Mouse (Mus musculus) C2C12 (cell line): ENCODE data around the gene Clec4a1. TPM values are rescaled to one million over a fixed set of nuclear protein-coding genes. Genes with fewer than 3 reads are reported as not detected.

ENCODE experiments used
- H3K27me3 ChIP-seq: one replicate; pipeline ENCODE4 v1.6.1; 2011; ENCODE audit not compliant: control insufficient read depth, insufficient read depth, insufficient read length
- H3K36me3 ChIP-seq: one replicate; pipeline ENCODE4 v1.6.1; 2011; ENCODE audit not compliant: control insufficient read depth, insufficient read depth
- H3K4me3 ChIP-seq: one replicate; pipeline ENCODE4 v1.5.1; 2011; ENCODE audit warnings: mild to moderate bottlenecking, control low read depth; ENCODE audit not compliant: poor library complexity, insufficient read depth, severe bottlenecking
- H3K79me2 ChIP-seq: one replicate; pipeline ENCODE4 v1.6.1; 2011; ENCODE audit not compliant: control insufficient read depth, insufficient read depth
- H3K79me3 ChIP-seq: one replicate; pipeline ENCODE4 v1.6.1; 2011; ENCODE audit warnings: low read depth, control low read depth
- H3ac ChIP-seq: one replicate; pipeline ENCODE3; 2011; ENCODE audit warnings: low read depth; ENCODE audit not compliant: control insufficient read depth, insufficient read length
- CEBPB ChIP-seq: IDR thresholded peaks from one replicate; pipeline ENCODE4 v1.6.1; 2011; ENCODE audit warnings: low read depth, mild to moderate bottlenecking, control low read depth, moderate library complexity
- CTCF ChIP-seq: IDR thresholded peaks from one replicate; pipeline ENCODE4 v1.5.1; 2011; ENCODE audit not compliant: control insufficient read depth, insufficient read depth, insufficient read length
- FOSL1 ChIP-seq: IDR thresholded peaks from one replicate; pipeline ENCODE4 v1.8.0; 2011; ENCODE audit warnings: mild to moderate bottlenecking, low read length; ENCODE audit not compliant: poor library complexity, insufficient read depth, severe bottlenecking
- MAX ChIP-seq: IDR thresholded peaks from one replicate; pipeline ENCODE4 v1.6.1; 2011; ENCODE audit warnings: mild to moderate bottlenecking, control low read depth
- MYOD1 ChIP-seq: IDR thresholded peaks from one replicate; pipeline ENCODE4 v1.6.1; 2011; ENCODE audit warnings: low read depth; ENCODE audit not compliant: control insufficient read depth, insufficient read length
- MYOG ChIP-seq: IDR thresholded peaks from one replicate; pipeline ENCODE4 v1.6.1; 2011; ENCODE audit not compliant: control insufficient read depth, insufficient read length; ENCODE audit errors: extremely low read depth
- USF1 ChIP-seq: IDR thresholded peaks from one replicate; pipeline ENCODE4 v1.6.1; 2011; ENCODE audit warnings: low read depth, mild to moderate bottlenecking, control low read depth, moderate library complexity
- polyA plus RNA-seq: library from polyadenylated mRNA; unstranded; fragments of >200 nt; fragmentation: generic; extraction: Trizol; gene quantifications from one replicate; pipeline ENCODE4 v1.2.1, GENCODE M21; 2012; ENCODE audit warnings: missing spikeins

The Clec4a1 gene
- polyA plus RNA-seq, 1 experiment, result not detected

GRCm38 (mm10) chr6:122934845-122935244 is 13.2 kb downstream of the Clec4a1 start:
- Histone ChIP-seq H3K79me3 (no peaks in the 10 kb centered on the region), H3K36me3 (no peaks in the 10 kb centered on the region), H3K79me2 (no peaks in the 10 kb centered on the region), H3K4me3 (no peak overlapping the region), H3K27me3 (peaks cover 6% of the 10 kb centered on the region), H3ac (no peak overlapping the region)
- TF ChIP-seq USF1, result no peak

- no peaks in the 10 kb centered on the region for H3K79me3 ChIP-seq
- H3K79me2 ChIP-seq, result no peaks in the 10 kb centered on the region
- H3ac ChIP-seq, result no peak overlapping the region
- peaks cover 6% of the 10 kb centered on the region for H3K27me3 ChIP-seq
- TF ChIP-seq MYOG (no peak), MAX (no peak), FOSL1 (no peak), MYOD1 (no peak), CTCF (no peak), CEBPB (no peak), USF1 (no peak)
- H3K36me3 ChIP-seq, result no peaks in the 10 kb centered on the region
- H3K4me3 ChIP-seq, result no peak overlapping the region
These were observed 18.0 kb downstream of the Clec4a1 start for GRCm38 (mm10) chr6:122939618-122940017.

- no peak overlapping the region for H3ac ChIP-seq
- TF ChIP-seq FOSL1 (no peak), MYOD1 (no peak), USF1 (no peak), MYOG (no peak), MAX (no peak), CTCF (no peak), CEBPB (no peak)
- H3K79me2 ChIP-seq, result no peaks in the 10 kb centered on the region
These were observed 25.1 kb downstream of the Clec4a1 start for GRCm38 (mm10) chr6:122946760-122947159.

GRCm38 (mm10) chr6:122952401-122952800 is 30.8 kb downstream of the Clec4a1 start, which contains the start of gene Clec4a3:
Gene Clec4a3, plus strand, starts transcription at chr6:122952515.
- no peaks in the 10 kb centered on the region for H3K36me3 ChIP-seq
- H3K27me3 ChIP-seq, result no peaks in the 10 kb centered on the region
- H3K79me2 ChIP-seq, result no peaks in the 10 kb centered on the region
- H3ac ChIP-seq, result no peak within 1 kb of the TSS
- H3K4me3 ChIP-seq, result no peak within 1 kb of the TSS
- no peak for TF ChIP-seq MAX
- no peak for TF ChIP-seq USF1
- TF ChIP-seq MYOD1, result no peak
- no peak for TF ChIP-seq MYOG
- no peak for TF ChIP-seq CTCF
- TF ChIP-seq CEBPB, result no peak
- no peak for TF ChIP-seq FOSL1
- H3K79me3 ChIP-seq, result no peaks in the 10 kb centered on the region

More at GRCm38 (mm10) chr6:122946760-122947159, 25.1 kb downstream of the Clec4a1 start:
- Histone ChIP-seq H3K4me3 (no peak overlapping the region), H3K36me3 (no peaks in the 10 kb centered on the region), H3K27me3 (no peaks in the 10 kb centered on the region), H3K79me3 (no peaks in the 10 kb centered on the region)

- H3ac ChIP-seq, result no peak overlapping the region
- no peaks in the 10 kb centered on the region for H3K36me3 ChIP-seq
- H3K79me3 ChIP-seq, result no peaks in the 10 kb centered on the region
- no peaks in the 10 kb centered on the region for H3K27me3 ChIP-seq
- no peaks in the 10 kb centered on the region for H3K79me2 ChIP-seq
- no peak overlapping the region for H3K4me3 ChIP-seq
- TF ChIP-seq FOSL1, result no peak
- TF ChIP-seq CTCF, result no peak
- no peak for TF ChIP-seq MAX
- TF ChIP-seq USF1, result no peak
- TF ChIP-seq MYOG, result no peak
- no peak for TF ChIP-seq MYOD1
- no peak for TF ChIP-seq CEBPB
These were observed 42.9 kb downstream of the Clec4a1 start for GRCm38 (mm10) chr6:122964562-122964961.

- no peaks in the 10 kb centered on the region for H3K79me2 ChIP-seq
- TF ChIP-seq CTCF (no peak), CEBPB (no peak), USF1 (no peak), MAX (no peak)
- no peaks in the 10 kb centered on the region for H3K36me3 ChIP-seq
- H3ac ChIP-seq, result no peak overlapping the region
- H3K4me3 ChIP-seq, result no peak overlapping the region
- H3K79me3 ChIP-seq, result no peaks in the 10 kb centered on the region
- H3K27me3 ChIP-seq, result no peaks in the 10 kb centered on the region
These were observed 47.4 kb downstream of the Clec4a1 start for GRCm38 (mm10) chr6:122969048-122969447.

Other genes with a start within 250 kb of the Clec4a1 start
- 0.27 TPM for gene Nanog, start 214.4 kb upstream of the Clec4a1 start, polyA plus RNA-seq
- 0.66 TPM for gene Slc2a3, start 120.2 kb upstream of the Clec4a1 start, polyA plus RNA-seq
- gene Foxj2, start 101.9 kb upstream of the Clec4a1 start, polyA plus RNA-seq, result 6.5 TPM
- gene C3ar1, start 65.7 kb upstream of the Clec4a1 start, polyA plus RNA-seq, result 0.91 TPM
- gene Necap1, start 47.4 kb upstream of the Clec4a1 start, polyA plus RNA-seq, result 17.7 TPM
- not detected for gene Clec4a3, start 30.7 kb downstream of the Clec4a1 start, polyA plus RNA-seq
- not detected for gene Clec4a4, start 68.5 kb downstream of the Clec4a1 start, polyA plus RNA-seq
- gene Clec4b1, start 128.1 kb downstream of the Clec4a1 start, polyA plus RNA-seq, result not detected
- not detected for gene Clec4a2, start 184.6 kb downstream of the Clec4a1 start, polyA plus RNA-seq